Mouse (Mus musculus): ENCODE measurements at regions not wholly inside any gene's neighbourhood (a gene's known extent, or its start where the extent isn't known, plus 50 kb on each side); places are given as distances from the start of the nearest gene placed in this dataset.

DNA sequence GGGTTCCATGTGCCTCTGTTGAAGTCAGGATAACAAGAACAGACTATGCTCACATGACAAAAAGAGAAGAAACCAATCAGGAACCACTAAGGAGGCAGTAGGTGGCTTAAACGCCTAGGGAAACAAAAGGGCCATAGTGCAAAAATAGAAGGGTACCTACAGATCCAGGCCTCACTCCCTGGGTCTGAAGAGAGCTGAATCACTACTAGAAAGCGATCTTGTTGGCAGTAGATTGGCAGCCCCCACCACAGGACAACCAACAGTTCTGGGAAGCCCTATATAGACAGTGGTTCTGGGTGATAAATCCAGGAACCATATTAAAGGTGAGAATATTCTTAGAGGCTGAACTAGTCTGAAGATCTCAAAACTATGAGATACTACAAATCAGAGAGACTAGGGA is 498.7 kb downstream of the Fam19a5 start:
- no peak overlapping the region for H3K4me2 ChIP-seq (replicated peaks; ENCODE audit: low read depth, low read length)
- H3K36me3 ChIP-seq (ENCODE audit: insufficient read depth, low read length), result no peaks in the 10 kb centered on the region
- no peaks in the 10 kb centered on the region for H3K27me3 ChIP-seq (replicated peaks; ENCODE audit: insufficient read depth, low read length)
- WGBS, result 68% methylated on average over 2 of the region's 2 CpGs
- H3K4me1 ChIP-seq (ENCODE audit: insufficient read depth, low read depth, low read length), result no peaks in the 10 kb centered on the region
- no peak overlapping the region for H3K4me3 ChIP-seq (ENCODE audit: low read depth, low read length)
- no peaks in the 10 kb centered on the region for H3K9me3 ChIP-seq (ENCODE audit: low read length)
- no peak for TF ChIP-seq CTCF (IDR thresholded peaks at IDR 0.05)
- no peak for TF ChIP-seq EP300 (IDR thresholded peaks at IDR 0.05)
- no peak overlapping the region for H3K9ac ChIP-seq (replicated peaks; ENCODE audit: low read depth)
- no peak overlapping the region for H3K27ac ChIP-seq (ENCODE audit: low read length)
- DNase-seq (ENCODE audit: low spot score) (no peak), ATAC-seq (no peak)

DNA sequence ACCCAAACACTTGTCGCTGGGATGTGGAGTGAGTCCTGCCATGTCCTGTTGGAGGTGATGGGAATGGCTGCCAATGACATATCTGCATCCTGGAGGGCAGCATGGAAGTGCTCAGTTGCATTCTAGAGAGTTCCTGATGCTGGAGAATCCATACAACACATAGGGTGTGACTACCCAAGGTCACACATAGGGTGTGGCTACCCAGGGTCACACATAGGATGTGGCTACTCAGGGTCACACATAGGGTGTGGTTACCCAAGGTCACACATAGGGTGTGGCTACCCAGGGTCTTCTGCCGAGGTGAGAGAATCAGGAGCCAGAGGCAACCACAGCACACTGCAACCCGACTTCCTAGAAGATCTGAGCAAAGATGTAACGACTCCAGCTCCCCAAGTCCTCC is 514.0 kb downstream of the Fam19a5 start:
- TF ChIP-seq EP300 (IDR thresholded peaks at IDR 0.05) (no peak), CTCF (IDR thresholded peaks at IDR 0.05) (no peak)
- no peak overlapping the region for H3K9ac ChIP-seq (replicated peaks; ENCODE audit: low read depth)
- WGBS, result 68% methylated on average over 4 of the region's 4 CpGs

DNA sequence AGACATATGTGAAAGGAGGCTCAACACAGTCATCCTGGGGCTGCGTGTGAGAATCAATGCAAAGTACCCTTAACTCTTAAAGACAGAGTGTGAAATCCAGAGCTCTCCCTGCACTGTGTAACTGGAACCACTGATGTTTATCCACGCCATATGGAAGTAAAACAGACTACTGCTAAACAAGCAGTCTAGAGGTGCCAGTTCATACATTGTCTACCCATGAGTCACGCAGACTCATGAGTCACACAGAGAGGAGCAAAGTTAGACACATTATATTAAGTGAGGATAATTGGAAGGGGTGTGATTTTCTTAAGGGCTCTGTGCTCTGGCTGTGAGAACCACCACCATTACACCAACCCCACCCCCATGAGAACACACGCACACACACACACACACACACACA is 516.8 kb downstream of the Fam19a5 start:
- H3K36me3 ChIP-seq (ENCODE audit: insufficient read depth, low read length), result no peaks in the 10 kb centered on the region
- ATAC-seq (no peak), DNase-seq (ENCODE audit: low spot score) (no peak)
- H3K4me3 ChIP-seq (ENCODE audit: low read depth, low read length), result no peak overlapping the region
- H3K4me2 ChIP-seq (replicated peaks; ENCODE audit: low read depth, low read length), result no peak overlapping the region
- no peaks in the 10 kb centered on the region for H3K4me1 ChIP-seq (ENCODE audit: insufficient read depth, low read depth, low read length)
- H3K9ac ChIP-seq (replicated peaks; ENCODE audit: low read depth), result no peak overlapping the region
- no peaks in the 10 kb centered on the region for H3K9me3 ChIP-seq (ENCODE audit: low read length)
- 80% methylated on average over 4 of the region's 4 CpGs for WGBS
- no peak overlapping the region for H3K27ac ChIP-seq (ENCODE audit: low read length)
- TF ChIP-seq EP300 (IDR thresholded peaks at IDR 0.05), result no peak
- no peak for TF ChIP-seq CTCF (IDR thresholded peaks at IDR 0.05)
- H3K27me3 ChIP-seq (replicated peaks; ENCODE audit: insufficient read depth, low read length), result no peaks in the 10 kb centered on the region

More for the DNA sequence above, 514.0 kb downstream of the Fam19a5 start:
- no peak overlapping the region for H3K4me3 ChIP-seq (ENCODE audit: low read depth, low read length)
- ATAC-seq (no peak), DNase-seq (ENCODE audit: low spot score) (no peak)
- no peaks in the 10 kb centered on the region for H3K9me3 ChIP-seq (ENCODE audit: low read length)
- no peak overlapping the region for H3K27ac ChIP-seq (ENCODE audit: low read length)
- no peaks in the 10 kb centered on the region for H3K27me3 ChIP-seq (replicated peaks; ENCODE audit: insufficient read depth, low read length)
- H3K4me2 ChIP-seq (replicated peaks; ENCODE audit: low read depth, low read length), result no peak overlapping the region
- no peaks in the 10 kb centered on the region for H3K36me3 ChIP-seq (ENCODE audit: insufficient read depth, low read length)
- H3K4me1 ChIP-seq (ENCODE audit: insufficient read depth, low read depth, low read length), result no peaks in the 10 kb centered on the region

- Histone ChIP-seq H3K27ac (ENCODE audit: low read length) (no peak overlapping the region), H3K27me3 (replicated peaks; ENCODE audit: insufficient read depth, low read length) (no peaks in the 10 kb centered on the region), H3K4me2 (replicated peaks; ENCODE audit: low read depth, low read length) (no peak overlapping the region), H3K36me3 (ENCODE audit: insufficient read depth, low read length) (no peaks in the 10 kb centered on the region), H3K9me3 (ENCODE audit: low read length) (no peaks in the 10 kb centered on the region), H3K4me3 (ENCODE audit: low read depth, low read length) (no peak overlapping the region), H3K4me1 (ENCODE audit: insufficient read depth, low read depth, low read length) (no peaks in the 10 kb centered on the region), H3K9ac (replicated peaks; ENCODE audit: low read depth) (no peak overlapping the region)
- DNase-seq (ENCODE audit: low spot score) (no peak), ATAC-seq (no peak)
- no peak for TF ChIP-seq EP300 (IDR thresholded peaks at IDR 0.05)
- no peak for TF ChIP-seq CTCF (IDR thresholded peaks at IDR 0.05)
- WGBS, result 50% methylated on average over 5 of the region's 5 CpGs
These were observed 518.9 kb downstream of the Fam19a5 start for GRCm38 (mm10) chr15:88063041-88063440.

GRCm38 (mm10) chr15:88068476-88068875 is 524.4 kb downstream of the Fam19a5 start:
- TF ChIP-seq CTCF (IDR thresholded peaks at IDR 0.05) (no peak), EP300 (IDR thresholded peaks at IDR 0.05) (no peak)
- Histone ChIP-seq H3K4me3 (ENCODE audit: low read depth, low read length) (no peak overlapping the region), H3K9me3 (ENCODE audit: low read length) (no peaks in the 10 kb centered on the region), H3K27me3 (replicated peaks; ENCODE audit: insufficient read depth, low read length) (no peaks in the 10 kb centered on the region), H3K4me2 (replicated peaks; ENCODE audit: low read depth, low read length) (no peak overlapping the region), H3K36me3 (ENCODE audit: insufficient read depth, low read length) (no peaks in the 10 kb centered on the region), H3K27ac (ENCODE audit: low read length) (no peak overlapping the region), H3K9ac (replicated peaks; ENCODE audit: low read depth) (no peak overlapping the region), H3K4me1 (ENCODE audit: insufficient read depth, low read depth, low read length) (no peaks in the 10 kb centered on the region)
- ATAC-seq, result no peak
- WGBS, result 52% methylated on average over 3 of the region's 3 CpGs
- no peak for DNase-seq (ENCODE audit: low spot score)

GRCm38 (mm10) chr15:88072676-88073075 is 527.4 kb upstream of the Zdhhc25 start:
- WGBS, result 36% methylated on average over 1 of the region's 1 CpGs
- ATAC-seq, result no peak
- H3K4me2 ChIP-seq (replicated peaks; ENCODE audit: low read depth, low read length), result no peak overlapping the region
- no peaks in the 10 kb centered on the region for H3K27me3 ChIP-seq (replicated peaks; ENCODE audit: insufficient read depth, low read length)
- H3K4me1 ChIP-seq (ENCODE audit: insufficient read depth, low read depth, low read length), result no peaks in the 10 kb centered on the region
- H3K27ac ChIP-seq (ENCODE audit: low read length), result no peak overlapping the region
- DNase-seq (ENCODE audit: low spot score), result no peak
- H3K9me3 ChIP-seq (ENCODE audit: low read length), result no peaks in the 10 kb centered on the region
- no peak overlapping the region for H3K9ac ChIP-seq (replicated peaks; ENCODE audit: low read depth)
- no peak for TF ChIP-seq EP300 (IDR thresholded peaks at IDR 0.05)
- no peak for TF ChIP-seq CTCF (IDR thresholded peaks at IDR 0.05)
- no peaks in the 10 kb centered on the region for H3K36me3 ChIP-seq (ENCODE audit: insufficient read depth, low read length)
- no peak overlapping the region for H3K4me3 ChIP-seq (ENCODE audit: low read depth, low read length)

DNA sequence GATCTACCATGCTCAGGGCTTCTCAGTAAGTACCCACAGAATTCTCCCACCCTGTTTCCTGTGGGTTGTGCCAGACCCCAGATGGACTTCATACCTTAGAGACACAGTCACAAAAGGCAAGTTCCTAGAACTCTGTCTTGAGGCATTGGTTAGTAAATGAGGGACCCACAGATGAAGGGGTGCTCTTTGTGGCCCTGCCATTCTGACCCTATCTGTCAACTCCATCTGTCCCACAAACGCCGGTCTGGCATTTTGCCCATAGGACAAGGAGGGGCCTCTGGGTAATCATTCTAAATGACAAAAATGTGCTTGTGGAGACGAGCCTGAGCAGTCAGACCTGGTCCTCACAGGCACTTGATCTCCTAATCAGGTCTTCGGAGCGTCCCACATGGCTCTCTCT is 516.2 kb upstream of the Zdhhc25 start:
- DNase-seq (ENCODE audit: low spot score) (peak; percentile 22), ATAC-seq (peak; percentile 60)
- Histone ChIP-seq H3K36me3 (ENCODE audit: insufficient read depth, low read length) (no peaks in the 10 kb centered on the region), H3K4me3 (ENCODE audit: low read depth, low read length) (no peak overlapping the region), H3K27me3 (replicated peaks; ENCODE audit: insufficient read depth, low read length) (no peaks in the 10 kb centered on the region), H3K4me1 (ENCODE audit: insufficient read depth, low read depth, low read length) (no peaks in the 10 kb centered on the region), H3K4me2 (replicated peaks; ENCODE audit: low read depth, low read length) (no peak overlapping the region), H3K27ac (ENCODE audit: low read length) (0 out of 2 replicates have a peak overlapping the region, but pooled peaks have one; percentile 26), H3K9ac (replicated peaks; ENCODE audit: low read depth) (no peak overlapping the region), H3K9me3 (ENCODE audit: low read length) (no peaks in the 10 kb centered on the region)
- 31% methylated on average over 5 of the region's 5 CpGs for WGBS
- TF ChIP-seq EP300 (IDR thresholded peaks at IDR 0.05) (peak; percentile 75), CTCF (IDR thresholded peaks at IDR 0.05) (no peak)

Measured in lung, postnatal 0 days (tissue).